Mouse (Mus musculus) liver, embryonic 14.5 days (tissue): ENCODE data around the gene Ror1.

Experiments used
- CTCF ChIP-seq: IDR thresholded peaks from 2 replicates; pipeline ENCODE4 v1.5.1; 2016; ENCODE audit warnings: antibody characterized with exemption, low read depth, control low read depth
- EP300 ChIP-seq: IDR thresholded peaks from 2 replicates; pipeline ENCODE4 v1.6.1; 2016; ENCODE audit warnings: antibody characterized with exemption, low read depth

DNA sequence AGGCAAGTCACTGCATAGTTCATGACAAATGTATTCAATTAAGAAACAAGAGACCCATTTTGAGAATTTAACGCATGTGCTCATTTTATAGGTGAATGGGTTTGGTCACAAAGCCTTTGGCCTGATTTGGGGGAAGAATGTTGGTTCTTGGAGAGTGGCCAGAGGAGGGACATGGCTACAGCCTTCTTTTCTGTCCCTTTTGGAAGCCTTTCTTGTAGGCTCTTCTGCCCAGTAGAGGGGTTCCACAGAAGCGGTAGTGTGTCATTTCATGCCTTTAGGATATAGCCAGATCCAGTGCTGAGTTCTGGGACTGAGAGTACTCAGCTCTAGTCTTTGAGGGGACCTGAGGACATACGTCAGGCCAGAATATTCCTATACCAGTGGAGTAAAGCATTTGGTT lies 26.8 kb downstream of the Ror1 start:
- TF ChIP-seq CTCF: no peak
- TF ChIP-seq EP300: no peak
